Mouse (Mus musculus): ENCODE data around the gene Neurog1. TPM values are rescaled to one million over a fixed set of nuclear protein-coding genes. Genes with fewer than 3 reads are reported as not detected.

Neurog1 gene
- total and polyA plus RNA-seq, 3 experiments, result not detected

DNA sequence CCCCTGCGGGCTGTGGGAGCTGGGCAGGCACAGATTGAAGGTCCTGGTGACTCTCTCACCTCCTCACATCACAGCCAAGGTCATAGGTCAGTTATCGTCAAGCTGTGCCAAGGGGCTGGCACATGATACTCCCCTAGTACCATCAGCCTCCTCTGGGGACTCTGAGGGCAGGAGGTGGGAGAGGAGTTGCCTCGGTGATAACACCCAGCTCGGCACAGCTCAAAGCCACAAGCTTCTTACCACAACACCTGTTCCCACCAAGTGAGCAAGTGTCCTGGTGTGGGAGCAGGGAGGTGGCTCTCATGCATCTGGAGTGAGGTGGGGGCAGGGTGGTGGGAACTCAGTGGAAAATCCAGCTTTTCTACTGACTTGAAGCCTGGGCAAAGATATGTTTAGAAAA lies 10.3 kb upstream of the Neurog1 start:
- Histone ChIP-seq H3K27me3 (ENCODE audit: control insufficient read depth in 1 of 2, insufficient read depth in 2 of 2, low read length in 2 of 2) (no peaks in the 10 kb centered on the region), H3K27ac (ENCODE audit: control insufficient read depth, low read depth, low read length) (no peak overlapping the region), H3K4me3 (ENCODE audit: control insufficient read depth in 1 of 2, insufficient read depth in 1 of 2, low read depth in 2 of 2, low read length in 2 of 2) (no peak overlapping the region), H3K9me3 (replicated peaks; ENCODE audit: insufficient read depth, low read length) (no peaks in the 10 kb centered on the region), H3K79me2 (ENCODE audit: control insufficient read depth, insufficient read depth, low read length, poor library complexity) (no peaks in the 10 kb centered on the region), H3K4me1 (ENCODE audit: control insufficient read depth in 1 of 2, insufficient read depth in 2 of 2, low read length in 2 of 2) (no peaks in the 10 kb centered on the region), H3K9ac (ENCODE audit: control insufficient read depth, low read depth, low read length, poor library complexity, severe bottlenecking) (no peak overlapping the region), H3K36me3 (ENCODE audit: control insufficient read depth in 1 of 2, insufficient read depth in 2 of 2, low read length in 2 of 2) (no peaks in the 10 kb centered on the region)
- no peak for TF ChIP-seq RCOR1 (IDR thresholded peaks at IDR 0.05; ENCODE audit: low read depth, low read length)
- DNase-seq (ENCODE audit: low read depth, low spot score), result no peak

DNA sequence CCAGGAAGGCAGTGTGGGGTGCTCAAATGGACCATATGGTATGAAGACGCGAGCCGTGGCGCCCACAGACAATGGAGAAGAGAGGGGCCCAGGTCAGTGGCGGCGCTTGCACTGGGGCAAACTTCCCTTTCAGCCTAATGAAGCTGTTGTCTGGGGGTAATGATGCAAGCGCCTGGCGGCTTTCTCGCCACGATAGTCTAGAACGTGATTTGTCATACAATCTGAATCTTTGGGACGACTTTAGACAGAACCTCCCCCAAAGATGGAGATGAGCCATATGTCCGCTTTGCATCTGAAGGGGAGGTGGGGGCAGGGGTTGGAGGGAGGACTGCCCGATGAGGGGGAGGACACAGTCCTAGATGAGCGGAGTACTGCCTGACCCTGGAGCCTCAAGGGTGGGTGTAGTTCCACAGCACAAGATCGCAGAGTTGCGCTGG lies 8.4 kb upstream of the Neurog1 start:
- Histone ChIP-seq H3K4me1 (ENCODE audit: control insufficient read depth in 1 of 2, insufficient read depth in 2 of 2, low read length in 2 of 2) (no peaks in the 10 kb centered on the region), H3K4me3 (ENCODE audit: control insufficient read depth in 1 of 2, insufficient read depth in 1 of 2, low read depth in 2 of 2, low read length in 2 of 2) (no peak overlapping the region), H3K9me3 (replicated peaks; ENCODE audit: insufficient read depth, low read length) (no peaks in the 10 kb centered on the region), H3K36me3 (ENCODE audit: control insufficient read depth in 1 of 2, insufficient read depth in 2 of 2, low read length in 2 of 2) (no peaks in the 10 kb centered on the region), H3K79me2 (ENCODE audit: control insufficient read depth, insufficient read depth, low read length, poor library complexity) (no peaks in the 10 kb centered on the region), H3K27me3 (ENCODE audit: control insufficient read depth in 1 of 2, insufficient read depth in 2 of 2, low read length in 2 of 2) (no peaks in the 10 kb centered on the region), H3K9ac (ENCODE audit: control insufficient read depth, low read depth, low read length, poor library complexity, severe bottlenecking) (no peak overlapping the region), H3K27ac (ENCODE audit: control insufficient read depth, low read depth, low read length) (no peak overlapping the region)
- no peak for TF ChIP-seq POLR2AphosphoS2 (IDR thresholded peaks at IDR 0.05; ENCODE audit: low read length)
- TF ChIP-seq TBP (IDR thresholded peaks at IDR 0.05; ENCODE audit: low read depth, low read length), result no peak
- no peak for TF ChIP-seq CHD1 (IDR thresholded peaks at IDR 0.05; ENCODE audit: low read depth, low read length)
- TF ChIP-seq SMC3 (IDR thresholded peaks at IDR 0.05; ENCODE audit: low read depth, low read length), result no peak
- no peak for TF ChIP-seq BHLHE40 (IDR thresholded peaks at IDR 0.05; ENCODE audit: borderline replicate concordance, low read depth, low read length)
- no peak for TF ChIP-seq USF1 (IDR thresholded peaks at IDR 0.05; ENCODE audit: low read depth, low read length)
- TF ChIP-seq MAFK (IDR thresholded peaks at IDR 0.05; ENCODE audit: borderline replicate concordance, low read depth, low read length), result no peak
- TF ChIP-seq ZNF384 (IDR thresholded peaks at IDR 0.05; ENCODE audit: low read depth, low read length), result no peak
- TF ChIP-seq MYB (IDR thresholded peaks at IDR 0.05; ENCODE audit: low read depth, low read length), result no peak
- no peak for TF ChIP-seq MYC (IDR thresholded peaks at IDR 0.05; ENCODE audit: low read depth, low read length)
- no peak for TF ChIP-seq CTCF (IDR thresholded peaks at IDR 0.05 in 2 of 3, conservative IDR thresholded peaks at IDR 0.05 in 1 of 3; ENCODE audit: control insufficient read depth in 1 of 3, insufficient read depth in 1 of 3, low read depth in 2 of 3, low read length in 3 of 3, poor library complexity in 1 of 3, severe bottlenecking in 1 of 3)
- TF ChIP-seq MXI1 (IDR thresholded peaks at IDR 0.05; ENCODE audit: low read depth, low read length), result no peak
- TF ChIP-seq EP300 (IDR thresholded peaks at IDR 0.05; ENCODE audit: low read depth in 1 of 2, low read length in 2 of 2), result no peak
- no peak for TF ChIP-seq ETS1 (IDR thresholded peaks at IDR 0.05; ENCODE audit: low read depth, low read length)
- TF ChIP-seq USF2 (IDR thresholded peaks at IDR 0.05; ENCODE audit: borderline replicate concordance in 1 of 2, insufficient read depth in 1 of 2, low read depth in 1 of 2, low read length in 2 of 2), result no peak
- no peak for TF ChIP-seq HCFC1 (IDR thresholded peaks at IDR 0.05; ENCODE audit: low read depth, low read length)
- TF ChIP-seq NRF1 (IDR thresholded peaks at IDR 0.05; ENCODE audit: insufficient read depth, low read depth, low read length, poor library complexity, severe bottlenecking), result no peak
- TF ChIP-seq UBTF (IDR thresholded peaks at IDR 0.05; ENCODE audit: borderline replicate concordance, insufficient read depth, low read depth, low read length), result no peak
- TF ChIP-seq GATA1 (IDR thresholded peaks at IDR 0.05; ENCODE audit: low read depth, low read length), result no peak
- no peak for DNase-seq (ENCODE audit: low read depth, low spot score)
